In the genomic region with DNA sequence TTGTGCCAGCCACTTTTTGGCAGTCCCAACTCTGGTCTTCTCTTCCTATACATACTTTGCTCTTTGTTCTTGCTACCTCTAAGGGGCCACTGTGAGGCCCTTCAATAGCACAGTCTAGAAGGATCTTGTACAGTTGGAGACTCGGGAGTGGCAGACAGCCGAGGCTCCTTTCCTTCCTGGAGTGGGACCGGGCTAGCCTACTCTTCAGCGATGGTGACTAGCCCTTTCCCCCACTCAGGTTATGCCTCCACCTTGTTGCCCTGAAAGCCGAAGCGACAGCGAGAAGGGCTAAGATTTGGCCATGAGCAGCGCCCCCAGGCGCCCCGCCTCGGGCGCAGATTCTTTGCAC, we compare ENCODE assay signal across 12 mouse cellular contexts. TPM values are rescaled to one million over a fixed set of nuclear protein-coding genes. Genes with fewer than 3 reads are reported as not detected.
DNase-seq lines count a peak whose midpoint lies in the region; ATAC-seq lines count a peak whose summit lies in the region.
"Had no signal": no experiment of that assay in that cellular context is flagged by ENCODE, and none has a peak within 500 bp of the region (broad histone marks: within the 10 kb centered on the region; RNA-seq: fewer than 3 reads in every experiment).

No protein-coding gene starts in this region.

- DNase-seq in hindbrain, embryonic 11.5 days (ENCODE audit: low spot score): no peak
- DNase-seq in embryonic facial prominence, embryonic 10.5 days (ENCODE audit: low spot score): no peak
- DNase-seq in adrenal gland, postnatal 10 days: no peak
- DNase-seq in thymus, adult 18-20 months: no peak
- DNase-seq in left cerebral cortex, adult 18-20 months (ENCODE audit: low spot score in 2 of 2): no peak
- DNase-seq: adrenal gland, adult 8-10 months; cerebellum, postnatal 14 days had no signal

- peaks cover 13% of the 10 kb centered on the region; the same call in 1 of the 2 replicates for H3K27me3 ChIP-seq in hindbrain, embryonic 12.5 days
- 0 out of 2 replicates have a peak, but pooled peaks cover 4% of the 10 kb centered on the region for H3K27me3 ChIP-seq in hindbrain, embryonic 11.5 days (ENCODE audit: control insufficient read depth, insufficient read depth, low read length)
- peaks cover 24% of the 10 kb centered on the region for H3K27me3 ChIP-seq in embryonic facial prominence, embryonic 10.5 days (replicated peaks; ENCODE audit: low read depth, poor library complexity, severe bottlenecking)
- peaks cover 5% of the 10 kb centered on the region; the same call in 1 of the 2 replicates for H3K27me3 ChIP-seq in forebrain, embryonic 13.5 days
- H3K27me3 ChIP-seq in liver, embryonic 15.5 days: peaks cover 16% of the 10 kb centered on the region

- no peaks in the 10 kb centered on the region for H3K9me3 ChIP-seq in hindbrain, embryonic 12.5 days (replicated peaks)
- no peaks in the 10 kb centered on the region for H3K9me3 ChIP-seq in hindbrain, embryonic 11.5 days (ENCODE audit: control insufficient read depth, low read length)
- no peaks in the 10 kb centered on the region for H3K9me3 ChIP-seq in embryonic facial prominence, embryonic 10.5 days
- no peaks in the 10 kb centered on the region for H3K9me3 ChIP-seq in forebrain, embryonic 13.5 days (replicated peaks)
- no peaks in the 10 kb centered on the region for H3K9me3 ChIP-seq in liver, embryonic 15.5 days (replicated peaks)

- no peak overlapping the region for H3K27ac ChIP-seq in hindbrain, embryonic 12.5 days
- no peak overlapping the region for H3K27ac ChIP-seq in hindbrain, embryonic 11.5 days (ENCODE audit: low read depth, low read length)
- peak overlapping the region; percentile 35; the same call in 1 of the 2 replicates for H3K27ac ChIP-seq in embryonic facial prominence, embryonic 10.5 days (replicated peaks)
- H3K27ac ChIP-seq in forebrain, embryonic 13.5 days: no peak overlapping the region
- H3K27ac ChIP-seq in liver, embryonic 15.5 days (replicated peaks): no peak overlapping the region
- H3K27ac ChIP-seq: layer of hippocampus, adult 2 months; macrophage had no signal

- peak overlapping the region; percentile 80 for H3K4me2 ChIP-seq in hindbrain, embryonic 12.5 days (replicated peaks)
- no peak overlapping the region for H3K4me2 ChIP-seq in hindbrain, embryonic 11.5 days (replicated peaks; ENCODE audit: low read depth, low read length)
- peak overlapping the region; percentile 89 for H3K4me2 ChIP-seq in forebrain, embryonic 13.5 days
- H3K4me2 ChIP-seq in liver, embryonic 15.5 days: peak overlapping the region; percentile 93; the same call in 1 of the 2 replicates

- no peak for ATAC-seq in hindbrain, embryonic 12.5 days (ENCODE audit: low FRiP score)
- ATAC-seq in hindbrain, embryonic 11.5 days (ENCODE audit: low FRiP score): no peak
- ATAC-seq in forebrain, embryonic 13.5 days: no peak
- no peak for ATAC-seq in liver, embryonic 15.5 days (ENCODE audit: insufficient read depth)

- no peak overlapping the region for H3K4me3 ChIP-seq in hindbrain, embryonic 12.5 days
- H3K4me3 ChIP-seq in hindbrain, embryonic 11.5 days (ENCODE audit: low read depth, low read length): no peak overlapping the region
- peak overlapping the region; percentile 80 for H3K4me3 ChIP-seq in embryonic facial prominence, embryonic 10.5 days
- H3K4me3 ChIP-seq in forebrain, embryonic 13.5 days: peak overlapping the region; percentile 1; the same call in 1 of the 2 replicates
- no peak overlapping the region for H3K4me3 ChIP-seq in liver, embryonic 15.5 days (replicated peaks)
- H3K4me3 ChIP-seq: layer of hippocampus, adult 2 months had no signal

- H3K36me3 ChIP-seq in hindbrain, embryonic 12.5 days: peaks cover 30% of the 10 kb centered on the region
- peaks cover 7% of the 10 kb centered on the region; the same call in 1 of the 2 replicates for H3K36me3 ChIP-seq in hindbrain, embryonic 11.5 days (ENCODE audit: control insufficient read depth, insufficient read depth, low read length)
- peaks cover 31% of the 10 kb centered on the region for H3K36me3 ChIP-seq in embryonic facial prominence, embryonic 10.5 days (replicated peaks)
- peaks cover 31% of the 10 kb centered on the region for H3K36me3 ChIP-seq in forebrain, embryonic 13.5 days (ENCODE audit: poor library complexity, severe bottlenecking)
- peaks cover 28% of the 10 kb centered on the region for H3K36me3 ChIP-seq in liver, embryonic 15.5 days (replicated peaks)

- H3K4me1 ChIP-seq in hindbrain, embryonic 12.5 days: peaks cover 56% of the 10 kb centered on the region
- H3K4me1 ChIP-seq in hindbrain, embryonic 11.5 days (replicated peaks; ENCODE audit: control insufficient read depth, insufficient read depth, low read length): peaks cover 17% of the 10 kb centered on the region
- peaks cover 63% of the 10 kb centered on the region for H3K4me1 ChIP-seq in embryonic facial prominence, embryonic 10.5 days
- peaks cover 56% of the 10 kb centered on the region for H3K4me1 ChIP-seq in forebrain, embryonic 13.5 days
- peaks cover 56% of the 10 kb centered on the region for H3K4me1 ChIP-seq in liver, embryonic 15.5 days (replicated peaks)

- WGBS in hindbrain, embryonic 12.5 days: 11% methylated on average over 12 of the region's 12 CpGs
- 11% methylated on average over 12 of the region's 12 CpGs for WGBS in hindbrain, embryonic 11.5 days
- WGBS in embryonic facial prominence, embryonic 10.5 days: 9% methylated on average over 12 of the region's 12 CpGs
- WGBS in forebrain, embryonic 13.5 days: 7% methylated on average over 12 of the region's 12 CpGs
- 37% methylated on average over 12 of the region's 12 CpGs for WGBS in liver, embryonic 15.5 days (ENCODE audit: insufficient replicate concordance)

- H3K9ac ChIP-seq in hindbrain, embryonic 12.5 days: no peak overlapping the region
- H3K9ac ChIP-seq in hindbrain, embryonic 11.5 days (ENCODE audit: low read depth, low read length): no peak overlapping the region
- H3K9ac ChIP-seq in forebrain, embryonic 13.5 days: peak overlapping the region; percentile 17; the same call in 1 of the 2 replicates
- no peak overlapping the region for H3K9ac ChIP-seq in liver, embryonic 15.5 days

RNA-seq across cellular contexts. Expression of a gene that starts 3.6 kb away (rescaled TPM):
- polyA plus RNA-seq in hindbrain, embryonic 12.5 days (2016; fragmentation: Nextera tagmentation; extraction: Ambion mirVana): 38.1 and 39.9 TPM in 2 replicates
- 14.3 and 17.9 TPM in 2 replicates for polyA plus RNA-seq in hindbrain, embryonic 11.5 days (2014; fragmentation: Nextera tagmentation; extraction: Ambion mirVana)
- polyA plus RNA-seq in embryonic facial prominence, embryonic 10.5 days (2016; fragmentation: Nextera tagmentation; extraction: Ambion mirVana): 35.1 and 38.4 TPM in 2 replicates
- 19.5 and 23.3 TPM in 2 replicates for polyA plus RNA-seq in forebrain, embryonic 13.5 days (2015; fragmentation: Nextera tagmentation; extraction: Ambion mirVana)
- polyA plus RNA-seq in liver, embryonic 15.5 days (2015; fragmentation: Nextera tagmentation; extraction: Ambion mirVana): 8.9 and 10.3 TPM in 2 replicates
- total RNA-seq in adrenal gland, postnatal 10 days (2021): 10 to 100 TPM; 58.7 to 60.9 TPM
- 10 to 100 TPM; 28.9 to 31.0 TPM for total RNA-seq in left cerebral cortex, adult 18-20 months (2021)

RNA-seq across cellular contexts. Expression of a gene that starts 3.9 kb away (rescaled TPM):
- 61.0 and 63.8 TPM in 2 replicates for polyA plus RNA-seq in hindbrain, embryonic 12.5 days (2016; fragmentation: Nextera tagmentation; extraction: Ambion mirVana)
- polyA plus RNA-seq in hindbrain, embryonic 11.5 days (2014; fragmentation: Nextera tagmentation; extraction: Ambion mirVana): 56.3 and 62.4 TPM in 2 replicates
- polyA plus RNA-seq in embryonic facial prominence, embryonic 10.5 days (2016; fragmentation: Nextera tagmentation; extraction: Ambion mirVana): 46.9 and 50.7 TPM in 2 replicates
- 80.7 and 84.0 TPM in 2 replicates for polyA plus RNA-seq in forebrain, embryonic 13.5 days (2015; fragmentation: Nextera tagmentation; extraction: Ambion mirVana)
- 7.7 and 8.8 TPM in 2 replicates for polyA plus RNA-seq in liver, embryonic 15.5 days (2015; fragmentation: Nextera tagmentation; extraction: Ambion mirVana)
- total RNA-seq in adrenal gland, postnatal 10 days (2021): 10 to 100 TPM; 37.9 to 41.3 TPM
- 100 to 1,000 TPM; 128 to 129 TPM for total RNA-seq in left cerebral cortex, adult 18-20 months (2021)

RNA-seq across cellular contexts. Expression of a gene that starts 14.1 kb away (rescaled TPM):
- 1.0 and 1.2 TPM in 2 replicates for polyA plus RNA-seq in hindbrain, embryonic 12.5 days (2016; fragmentation: Nextera tagmentation; extraction: Ambion mirVana)
- 0.52 and 0.88 TPM in 2 replicates for polyA plus RNA-seq in hindbrain, embryonic 11.5 days (2014; fragmentation: Nextera tagmentation; extraction: Ambion mirVana)
- 0.31 and 0.34 TPM in 2 replicates for polyA plus RNA-seq in embryonic facial prominence, embryonic 10.5 days (2016; fragmentation: Nextera tagmentation; extraction: Ambion mirVana)
- polyA plus RNA-seq in forebrain, embryonic 13.5 days (2015; fragmentation: Nextera tagmentation; extraction: Ambion mirVana): 0.24 TPM in 1 of 2 replicates, not detected in the other
- not detected in 2 replicates for polyA plus RNA-seq in liver, embryonic 15.5 days (2015; fragmentation: Nextera tagmentation; extraction: Ambion mirVana)
- total RNA-seq in adrenal gland, postnatal 10 days (2021): under 1 TPM; 0.54 to 0.76 TPM
- total RNA-seq in left cerebral cortex, adult 18-20 months (2021): under 1 TPM in 1 of 2 experiments, not detected in 1; 0.54 TPM
- polyA plus RNA-seq: macrophage had no signal

RNA-seq across cellular contexts. Expression of a gene that starts 17.8 kb away (rescaled TPM):
- 109 and 113 TPM in 2 replicates for polyA plus RNA-seq in hindbrain, embryonic 12.5 days (2016; fragmentation: Nextera tagmentation; extraction: Ambion mirVana)
- polyA plus RNA-seq in hindbrain, embryonic 11.5 days (2014; fragmentation: Nextera tagmentation; extraction: Ambion mirVana): 86.7 and 88.5 TPM in 2 replicates
- polyA plus RNA-seq in embryonic facial prominence, embryonic 10.5 days (2016; fragmentation: Nextera tagmentation; extraction: Ambion mirVana): 100 and 109 TPM in 2 replicates
- 85.3 and 86.9 TPM in 2 replicates for polyA plus RNA-seq in forebrain, embryonic 13.5 days (2015; fragmentation: Nextera tagmentation; extraction: Ambion mirVana)
- 49.3 and 55.5 TPM in 2 replicates for polyA plus RNA-seq in liver, embryonic 15.5 days (2015; fragmentation: Nextera tagmentation; extraction: Ambion mirVana)
- total RNA-seq in adrenal gland, postnatal 10 days (2021): 100 to 1,000 TPM; 129 to 172 TPM
- total RNA-seq in left cerebral cortex, adult 18-20 months (2021): 100 to 1,000 TPM; 108 to 131 TPM

RNA-seq across cellular contexts. Expression of a gene that starts 20.4 kb away (rescaled TPM):
- 32.6 and 36.7 TPM in 2 replicates for polyA plus RNA-seq in hindbrain, embryonic 12.5 days (2016; fragmentation: Nextera tagmentation; extraction: Ambion mirVana)
- polyA plus RNA-seq in hindbrain, embryonic 11.5 days (2014; fragmentation: Nextera tagmentation; extraction: Ambion mirVana): 30.0 and 33.6 TPM in 2 replicates
- 24.7 and 25.0 TPM in 2 replicates for polyA plus RNA-seq in embryonic facial prominence, embryonic 10.5 days (2016; fragmentation: Nextera tagmentation; extraction: Ambion mirVana)
- 32.5 and 35.4 TPM in 2 replicates for polyA plus RNA-seq in forebrain, embryonic 13.5 days (2015; fragmentation: Nextera tagmentation; extraction: Ambion mirVana)
- polyA plus RNA-seq in liver, embryonic 15.5 days (2015; fragmentation: Nextera tagmentation; extraction: Ambion mirVana): 5.1 and 5.5 TPM in 2 replicates
- 10 to 100 TPM in 1 of 2 experiments, 1 to 10 TPM in 1; 9.1 to 10.5 TPM for total RNA-seq in adrenal gland, postnatal 10 days (2021)
- total RNA-seq in left cerebral cortex, adult 18-20 months (2021): 10 to 100 TPM; 27.2 to 27.3 TPM

Comparison
In these comparisons a context has a peak if more than half of its experiments do, and no peak if none do; other contexts are left out.
1. H3K4me3 ChIP-seq: peak in embryonic facial prominence, embryonic 10.5 days (single experiment) and forebrain, embryonic 13.5 days (single experiment); none in hindbrain, embryonic 12.5 days (single experiment), hindbrain, embryonic 11.5 days (single experiment) and liver, embryonic 15.5 days (single experiment).